In genomic region chr10:63810043-63810617, GRCm38 (mm10) we compare ENCODE assay signal across 12 mouse cellular contexts.
DNase-seq lines count a peak whose midpoint lies in the region; ATAC-seq lines count a peak whose summit lies in the region.
"Had no signal": no experiment of that assay in that cellular context is flagged by ENCODE, and none has a peak within 500 bp of the region (broad histone marks: within the 10 kb centered on the region; RNA-seq: fewer than 3 reads in every experiment).

No protein-coding gene starts in this region.

- no peaks in the 10 kb centered on the region for H3K4me1 ChIP-seq in hindbrain, embryonic 15.5 days (replicated peaks)
- H3K4me1 ChIP-seq in hindbrain, embryonic 14.5 days (replicated peaks; ENCODE audit: control insufficient read depth, insufficient read depth, low read length), result no peaks in the 10 kb centered on the region
- H3K4me1 ChIP-seq in heart, embryonic 11.5 days (ENCODE audit: control insufficient read depth, insufficient read depth, low read length), result peaks cover 13% of the 10 kb centered on the region
- H3K4me1 ChIP-seq in midbrain, embryonic 16.5 days (ENCODE audit: control insufficient read depth, insufficient read depth, low read length), result 0 out of 2 replicates have a peak, but pooled peaks cover 2% of the 10 kb centered on the region

- no peak overlapping the region for H3K4me3 ChIP-seq in hindbrain, embryonic 15.5 days
- H3K4me3 ChIP-seq in hindbrain, embryonic 14.5 days (replicated peaks; ENCODE audit: low read length), result no peak overlapping the region
- H3K4me3 ChIP-seq in heart, embryonic 11.5 days (ENCODE audit: low read depth, low read length), result no peak overlapping the region
- H3K4me3 ChIP-seq in midbrain, embryonic 16.5 days (ENCODE audit: low read depth, low read length), result no peak overlapping the region
- H3K4me3 ChIP-seq: forebrain, embryonic 10.5 days had no signal

- H3K4me2 ChIP-seq in hindbrain, embryonic 15.5 days, result 0 out of 2 replicates have a peak overlapping the region, but pooled peaks have one; percentile 9
- no peak overlapping the region for H3K4me2 ChIP-seq in hindbrain, embryonic 14.5 days (replicated peaks)
- H3K4me2 ChIP-seq in heart, embryonic 11.5 days, result peak overlapping the region; percentile 36
- no peak overlapping the region for H3K4me2 ChIP-seq in midbrain, embryonic 16.5 days (ENCODE audit: low read length)

- no peak overlapping the region for H3K27ac ChIP-seq in hindbrain, embryonic 15.5 days (replicated peaks)
- H3K27ac ChIP-seq in hindbrain, embryonic 14.5 days, result no peak overlapping the region
- peak overlapping the region; percentile 43; the same call in 1 of the 2 replicates for H3K27ac ChIP-seq in heart, embryonic 11.5 days (ENCODE audit: low read depth, low read length)
- no peak overlapping the region for H3K27ac ChIP-seq in midbrain, embryonic 16.5 days (ENCODE audit: low read length)
- H3K27ac ChIP-seq: forebrain, embryonic 10.5 days had no signal

- DNase-seq in hindbrain, embryonic 14.5 days (ENCODE audit: low spot score), result no peak
- DNase-seq in cerebellum, adult 18-20 months, result peak; percentile 30 to 39
- no peak for DNase-seq in adrenal gland, postnatal 10 days
- no peak for DNase-seq in layer of hippocampus, adult 18-20 months (ENCODE audit: low spot score in 2 of 2)
- DNase-seq: adrenal gland, adult 2 months; gastrocnemius, postnatal 25 days; thymus, postnatal 14 days had no signal

- no peaks in the 10 kb centered on the region for H3K9me3 ChIP-seq in hindbrain, embryonic 15.5 days
- no peaks in the 10 kb centered on the region for H3K9me3 ChIP-seq in hindbrain, embryonic 14.5 days (ENCODE audit: control insufficient read depth, low read length)
- H3K9me3 ChIP-seq in heart, embryonic 11.5 days (replicated peaks; ENCODE audit: control insufficient read depth, low read length), result no peaks in the 10 kb centered on the region
- no peaks in the 10 kb centered on the region for H3K9me3 ChIP-seq in midbrain, embryonic 16.5 days (replicated peaks; ENCODE audit: control insufficient read depth, low read length, poor library complexity, severe bottlenecking)
- H3K9me3 ChIP-seq: forebrain, embryonic 10.5 days had no signal

- no peaks in the 10 kb centered on the region for H3K36me3 ChIP-seq in hindbrain, embryonic 15.5 days
- H3K36me3 ChIP-seq in hindbrain, embryonic 14.5 days (replicated peaks; ENCODE audit: control insufficient read depth, insufficient read depth), result no peaks in the 10 kb centered on the region
- no peaks in the 10 kb centered on the region for H3K36me3 ChIP-seq in heart, embryonic 11.5 days (ENCODE audit: control insufficient read depth, insufficient read depth, low read length)
- H3K36me3 ChIP-seq in midbrain, embryonic 16.5 days (ENCODE audit: control insufficient read depth, insufficient read depth, low read length), result no peaks in the 10 kb centered on the region
- H3K36me3 ChIP-seq: forebrain, embryonic 10.5 days had no signal

- 34% methylated on average over 9 of the region's 9 CpGs for WGBS in hindbrain, embryonic 15.5 days
- WGBS in hindbrain, embryonic 14.5 days, result 32% methylated on average over 9 of the region's 9 CpGs
- 13% methylated on average over 9 of the region's 9 CpGs for WGBS in heart, embryonic 11.5 days (ENCODE audit: insufficient replicate concordance)
- 10% methylated on average over 9 of the region's 9 CpGs for WGBS in midbrain, embryonic 16.5 days

- ATAC-seq in hindbrain, embryonic 15.5 days (ENCODE audit: low FRiP score, low read depth), result no peak
- ATAC-seq in hindbrain, embryonic 14.5 days (ENCODE audit: low FRiP score), result no peak
- no peak for ATAC-seq in heart, embryonic 11.5 days (replicated peaks; ENCODE audit: insufficient number of reproducible peaks, low FRiP score, low TSS enrichment)
- peak; percentile 56; the same call in 1 of the 2 replicates for ATAC-seq in midbrain, embryonic 16.5 days
- no peak for ATAC-seq in megakaryocyte-erythroid progenitor cell, adult 5-6 weeks (replicated peaks; ENCODE audit: low FRiP score, low TSS enrichment, poor library complexity, severe bottlenecking)

- H3K9ac ChIP-seq in hindbrain, embryonic 15.5 days, result no peak overlapping the region
- H3K9ac ChIP-seq in hindbrain, embryonic 14.5 days, result no peak overlapping the region
- no peak overlapping the region for H3K9ac ChIP-seq in heart, embryonic 11.5 days (ENCODE audit: low read depth, low read length)
- no peak overlapping the region for H3K9ac ChIP-seq in midbrain, embryonic 16.5 days (ENCODE audit: low read depth, low read length)

- H3K27me3 ChIP-seq in hindbrain, embryonic 15.5 days, result no peaks in the 10 kb centered on the region
- H3K27me3 ChIP-seq in hindbrain, embryonic 14.5 days (ENCODE audit: control insufficient read depth, insufficient read depth, low read length), result no peaks in the 10 kb centered on the region
- no peaks in the 10 kb centered on the region for H3K27me3 ChIP-seq in heart, embryonic 11.5 days (ENCODE audit: control insufficient read depth, insufficient read depth, low read length)
- H3K27me3 ChIP-seq in midbrain, embryonic 16.5 days (ENCODE audit: control insufficient read depth, insufficient read depth, low read depth, low read length), result no peaks in the 10 kb centered on the region

Comparison
In these comparisons a context has a peak if more than half of its experiments do, and no peak if none do; other contexts are left out.
1. H3K4me2 ChIP-seq: peak in hindbrain, embryonic 15.5 days (single experiment) and heart, embryonic 11.5 days (single experiment); none in hindbrain, embryonic 14.5 days (single experiment) and midbrain, embryonic 16.5 days (single experiment).
2. DNase-seq: peak in cerebellum, adult 18-20 months (2 of 2); none in hindbrain, embryonic 14.5 days (single experiment), adrenal gland, postnatal 10 days (single experiment) and layer of hippocampus, adult 18-20 months (0 of 2).